Mouse (Mus musculus): ENCODE measurements at regions not wholly inside any gene's neighbourhood (a gene's known extent, or its start where the extent isn't known, plus 50 kb on each side); places are given as distances from the start of the nearest gene placed in this dataset.
"Not testable (repeated sequence)": the region's sequence is repeated elsewhere in the genome, so short reads cannot be mapped to it uniquely, and the experiment has no call there.

DNA sequence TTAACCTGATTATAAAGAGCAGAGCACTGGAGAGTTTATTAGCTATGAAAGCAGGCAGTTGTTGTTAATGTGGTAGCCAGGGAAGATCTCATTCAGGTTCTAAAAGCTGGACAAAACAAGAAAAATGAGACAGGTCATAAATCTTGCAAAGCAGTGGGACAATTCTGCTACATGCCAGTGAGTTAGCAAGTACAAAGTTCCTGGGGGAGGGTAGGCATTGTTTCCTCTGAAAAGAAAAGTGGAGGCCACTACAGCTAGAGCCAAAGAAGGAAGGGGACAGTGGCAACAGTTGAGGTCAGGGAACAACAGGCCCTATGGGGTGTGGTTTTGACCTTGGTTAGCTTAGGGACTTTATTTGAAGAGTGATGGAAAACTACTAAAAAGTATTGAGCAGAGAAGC, 364.2 kb downstream of the Hdgfl1 start:
- no peaks in the 10 kb centered on the region for H3K36me3 ChIP-seq (replicated peaks)
- H3K9me3 ChIP-seq, result no peaks in the 10 kb centered on the region
- no peak overlapping the region for H3K27ac ChIP-seq
- no peak overlapping the region for H3K4me3 ChIP-seq (replicated peaks)
- H3K9ac ChIP-seq, result no peak overlapping the region
- no peak for ATAC-seq (ENCODE audit: low FRiP score)
- H3K4me1 ChIP-seq, result no peaks in the 10 kb centered on the region
- H3K27me3 ChIP-seq, result no peaks in the 10 kb centered on the region
- H3K4me2 ChIP-seq, result no peak overlapping the region

GRCm38 (mm10) chr13:26404707-26405106, 365.3 kb downstream of the Hdgfl1 start:
- 80% methylated on average over 2 of the region's 2 CpGs for WGBS
- H3K9ac ChIP-seq, result no peak overlapping the region
- H3K4me3 ChIP-seq (replicated peaks), result no peak overlapping the region
- no peaks in the 10 kb centered on the region for H3K9me3 ChIP-seq
- no peaks in the 10 kb centered on the region for H3K27me3 ChIP-seq
- no peaks in the 10 kb centered on the region for H3K36me3 ChIP-seq (replicated peaks)
- no peaks in the 10 kb centered on the region for H3K4me1 ChIP-seq
- H3K4me2 ChIP-seq, result no peak overlapping the region
- no peak for ATAC-seq (ENCODE audit: low FRiP score)
- no peak overlapping the region for H3K27ac ChIP-seq

DNA sequence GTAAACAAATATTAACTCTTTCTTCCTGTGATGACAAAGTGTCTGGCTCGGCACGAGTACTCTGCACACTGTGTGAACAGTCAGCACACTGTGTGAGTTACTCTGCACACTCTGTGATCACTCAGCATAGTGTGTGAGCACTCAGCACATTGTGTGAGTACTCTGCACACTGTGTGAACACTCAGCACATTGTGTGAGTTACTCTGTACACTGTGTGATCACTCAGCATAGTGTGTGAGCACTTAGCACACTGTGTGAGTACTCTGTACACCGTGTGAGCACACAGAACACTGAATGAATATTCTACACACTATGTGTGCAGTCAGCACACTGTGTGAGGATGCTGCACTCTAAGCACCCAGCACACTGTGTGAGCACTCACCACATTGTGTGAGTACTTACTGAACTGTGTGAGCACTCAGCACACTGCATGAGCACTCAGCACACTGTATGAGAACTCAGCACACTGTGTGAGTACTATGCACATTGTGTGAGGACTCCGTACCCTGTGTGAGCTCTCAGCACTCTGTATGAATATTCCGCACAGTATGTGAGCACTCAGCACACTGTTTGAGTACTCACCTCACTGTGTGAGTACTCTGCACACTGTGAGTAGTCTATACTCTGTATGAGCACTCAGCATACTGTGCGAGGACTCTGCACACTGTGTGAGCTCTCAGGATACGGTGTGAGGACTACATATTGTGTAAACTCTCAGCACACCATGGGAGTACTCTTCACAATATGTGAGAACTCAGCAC, 381.9 kb downstream of the Hdgfl1 start:
- Histone ChIP-seq H3K9ac (no peak overlapping the region), H3K4me3 (replicated peaks) (no peak overlapping the region), H3K4me2 (no peak overlapping the region), H3K27ac (no peak overlapping the region), H3K9me3 (no peaks in the 10 kb centered on the region), H3K4me1 (no peaks in the 10 kb centered on the region), H3K36me3 (replicated peaks) (no peaks in the 10 kb centered on the region), H3K27me3 (no peaks in the 10 kb centered on the region)
- ATAC-seq (ENCODE audit: low FRiP score), result no peak
- 94% methylated on average over 7 of the region's 7 CpGs for WGBS

DNA sequence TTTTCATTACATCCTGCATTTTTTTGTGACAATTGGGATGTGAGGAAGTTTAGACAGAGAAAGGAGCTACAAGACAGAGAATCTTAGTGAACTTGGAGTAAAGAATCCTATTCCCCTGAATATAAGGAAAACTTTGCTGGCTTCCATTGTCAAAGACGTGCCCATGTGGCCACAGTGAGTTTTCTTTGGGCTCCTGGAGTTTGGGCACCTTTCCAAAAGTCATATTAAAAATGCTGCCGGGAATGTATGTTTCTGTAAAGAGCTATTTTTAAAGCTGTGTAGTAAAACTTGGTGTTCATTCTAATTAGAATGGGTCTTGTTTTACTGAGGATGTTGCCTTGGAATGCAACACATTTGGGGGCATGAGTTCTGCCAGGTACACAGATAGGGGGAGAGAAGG, 387.3 kb downstream of the Hdgfl1 start:
- Histone ChIP-seq H3K36me3 (replicated peaks) (no peaks in the 10 kb centered on the region), H3K27ac (no peak overlapping the region), H3K9ac (no peak overlapping the region), H3K4me1 (no peaks in the 10 kb centered on the region), H3K9me3 (no peaks in the 10 kb centered on the region), H3K4me2 (no peak overlapping the region), H3K4me3 (replicated peaks) (no peak overlapping the region), H3K27me3 (no peaks in the 10 kb centered on the region)
- ATAC-seq (ENCODE audit: low FRiP score), result no peak
- 79% methylated on average over 2 of the region's 2 CpGs for WGBS

DNA sequence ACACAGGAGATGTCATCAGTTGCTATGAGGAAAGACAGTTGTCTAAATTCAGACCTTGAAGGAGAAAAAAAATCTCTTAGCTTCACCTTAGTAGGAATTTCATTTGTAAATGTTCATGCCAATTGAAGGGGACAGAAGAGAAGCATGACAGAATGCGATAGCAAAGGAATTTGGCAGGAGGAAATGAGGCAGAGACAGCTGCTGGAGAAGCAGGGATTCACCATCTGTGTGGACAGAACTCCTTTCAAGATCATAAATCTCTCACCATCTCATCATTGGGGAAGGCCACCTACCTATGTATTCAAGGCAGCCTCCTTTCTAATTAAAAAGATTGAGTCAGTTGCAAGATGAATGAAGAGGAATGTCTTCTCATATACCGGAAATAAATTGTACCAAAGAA, 387.8 kb downstream of the Hdgfl1 start:
- Histone ChIP-seq H3K4me1 (no peaks in the 10 kb centered on the region), H3K9me3 (no peaks in the 10 kb centered on the region), H3K27ac (no peak overlapping the region), H3K27me3 (no peaks in the 10 kb centered on the region), H3K4me2 (no peak overlapping the region), H3K9ac (no peak overlapping the region), H3K4me3 (replicated peaks) (no peak overlapping the region), H3K36me3 (replicated peaks) (no peaks in the 10 kb centered on the region)
- no peak for ATAC-seq (ENCODE audit: low FRiP score)
- WGBS, result 87% methylated on average over 2 of the region's 2 CpGs

DNA sequence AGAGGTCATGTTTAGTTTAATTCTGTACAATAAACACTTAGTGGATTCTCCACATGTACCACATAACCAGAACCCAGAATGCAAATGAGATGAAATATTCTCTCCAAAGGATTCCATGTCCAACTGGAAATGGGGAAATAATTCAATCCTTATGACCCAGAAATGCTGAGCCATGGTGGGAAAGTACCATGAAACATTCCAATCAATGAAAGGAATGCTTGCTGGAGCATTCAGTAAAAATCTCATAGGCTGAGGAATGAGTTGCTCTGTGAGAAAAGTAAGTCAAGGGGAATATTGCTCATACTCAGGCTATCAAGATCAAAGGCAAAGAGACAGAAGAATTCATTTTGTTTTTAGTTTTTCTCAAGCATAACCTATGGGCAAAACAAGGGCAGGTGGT, 394.4 kb downstream of the Hdgfl1 start:
- ATAC-seq (ENCODE audit: low FRiP score), result no peak
- H3K4me3 ChIP-seq (replicated peaks), result no peak overlapping the region
- no peaks in the 10 kb centered on the region for H3K4me1 ChIP-seq
- no peaks in the 10 kb centered on the region for H3K9me3 ChIP-seq
- H3K27ac ChIP-seq, result no peak overlapping the region
- H3K27me3 ChIP-seq, result no peaks in the 10 kb centered on the region
- no peaks in the 10 kb centered on the region for H3K36me3 ChIP-seq (replicated peaks)
- H3K4me2 ChIP-seq, result no peak overlapping the region
- H3K9ac ChIP-seq, result no peak overlapping the region

DNA sequence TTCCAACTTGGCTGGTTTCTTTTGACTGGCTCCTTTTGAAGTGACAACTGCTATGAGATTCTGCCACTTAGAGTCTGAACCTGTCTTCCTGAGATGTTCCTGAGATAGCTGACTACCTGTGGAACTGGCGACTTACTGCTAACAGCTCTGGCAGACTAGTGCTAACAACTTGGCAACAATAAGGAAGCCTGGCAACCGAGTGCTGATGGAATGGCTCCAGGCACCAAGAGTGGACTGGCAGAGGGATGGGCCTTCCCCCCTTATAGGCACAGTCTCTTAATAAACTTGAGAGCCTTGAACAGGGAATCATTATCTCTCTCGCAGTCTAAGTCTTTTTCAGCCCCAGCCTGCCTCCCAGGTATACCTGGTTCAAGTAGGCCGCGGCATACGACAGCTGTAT, 404.1 kb downstream of the Hdgfl1 start:
- ATAC-seq (ENCODE audit: low FRiP score); H3K9ac ChIP-seq; H3K4me3 ChIP-seq (replicated peaks); H3K9me3 ChIP-seq; H3K27me3 ChIP-seq; H3K27ac ChIP-seq; H3K36me3 ChIP-seq (replicated peaks); H3K4me1 ChIP-seq; H3K4me2 ChIP-seq: not testable (repeated sequence)
- WGBS, result 91% methylated on average over 6 of the region's 6 CpGs

- no peak for ATAC-seq (ENCODE audit: low FRiP score)
- H3K4me1 ChIP-seq, result no peaks in the 10 kb centered on the region
- H3K4me3 ChIP-seq (replicated peaks), result no peak overlapping the region
- H3K27ac ChIP-seq, result no peak overlapping the region
- no peaks in the 10 kb centered on the region for H3K27me3 ChIP-seq
- 74% methylated on average over 3 of the region's 3 CpGs for WGBS
- H3K36me3 ChIP-seq (replicated peaks), result no peaks in the 10 kb centered on the region
- no peaks in the 10 kb centered on the region for H3K9me3 ChIP-seq
- no peak overlapping the region for H3K4me2 ChIP-seq
- no peak overlapping the region for H3K9ac ChIP-seq
These were observed 413.6 kb downstream of the Hdgfl1 start for GRCm38 (mm10) chr13:26356341-26356740.

GRCm38 (mm10) chr13:26354421-26354820, 415.5 kb downstream of the Hdgfl1 start:
- Histone ChIP-seq H3K9ac (no peak overlapping the region), H3K9me3 (no peaks in the 10 kb centered on the region), H3K4me1 (no peaks in the 10 kb centered on the region), H3K4me2 (no peak overlapping the region), H3K27me3 (no peaks in the 10 kb centered on the region), H3K27ac (no peak overlapping the region), H3K4me3 (replicated peaks) (no peak overlapping the region), H3K36me3 (replicated peaks) (no peaks in the 10 kb centered on the region)
- no peak for ATAC-seq (ENCODE audit: low FRiP score)

GRCm38 (mm10) chr13:26350510-26350909, 419.5 kb downstream of the Hdgfl1 start:
- no peak for ATAC-seq (ENCODE audit: low FRiP score)
- H3K9ac ChIP-seq, result no peak overlapping the region
- WGBS, result 89% methylated on average over 3 of the region's 3 CpGs

GRCm38 (mm10) chr13:26338795-26339194, 431.2 kb downstream of the Hdgfl1 start:
- no peak overlapping the region for H3K4me3 ChIP-seq (replicated peaks)
- 72% methylated on average over 3 of the region's 3 CpGs for WGBS
- no peaks in the 10 kb centered on the region for H3K27me3 ChIP-seq

More at GRCm38 (mm10) chr13:26350510-26350909, 419.5 kb downstream of the Hdgfl1 start:
- Histone ChIP-seq H3K4me1 (no peaks in the 10 kb centered on the region), H3K36me3 (replicated peaks) (no peaks in the 10 kb centered on the region), H3K27me3 (no peaks in the 10 kb centered on the region), H3K9me3 (no peaks in the 10 kb centered on the region), H3K4me2 (no peak overlapping the region), H3K27ac (no peak overlapping the region), H3K4me3 (replicated peaks) (no peak overlapping the region)

GRCm38 (mm10) chr13:26325066-26325465, 444.9 kb downstream of the Hdgfl1 start:
- no peak overlapping the region for H3K9ac ChIP-seq
- H3K9me3 ChIP-seq, result no peaks in the 10 kb centered on the region
- no peak overlapping the region for H3K4me2 ChIP-seq
- H3K27me3 ChIP-seq, result no peaks in the 10 kb centered on the region
- no peak overlapping the region for H3K4me3 ChIP-seq (replicated peaks)
- no peaks in the 10 kb centered on the region for H3K36me3 ChIP-seq (replicated peaks)
- H3K4me1 ChIP-seq, result no peaks in the 10 kb centered on the region
- no peak overlapping the region for H3K27ac ChIP-seq
- WGBS, result 94% methylated on average over 3 of the region's 3 CpGs
- ATAC-seq (ENCODE audit: low FRiP score), result no peak

More at GRCm38 (mm10) chr13:26338795-26339194, 431.2 kb downstream of the Hdgfl1 start:
- no peak overlapping the region for H3K4me2 ChIP-seq
- ATAC-seq (ENCODE audit: low FRiP score), result no peak
- no peaks in the 10 kb centered on the region for H3K4me1 ChIP-seq
- no peaks in the 10 kb centered on the region for H3K9me3 ChIP-seq
- no peaks in the 10 kb centered on the region for H3K36me3 ChIP-seq (replicated peaks)
- H3K27ac ChIP-seq, result no peak overlapping the region
- H3K9ac ChIP-seq, result no peak overlapping the region

- H3K36me3 ChIP-seq (replicated peaks), result no peaks in the 10 kb centered on the region
- no peak overlapping the region for H3K4me2 ChIP-seq
- H3K9me3 ChIP-seq, result no peaks in the 10 kb centered on the region
- no peak overlapping the region for H3K27ac ChIP-seq
- no peaks in the 10 kb centered on the region for H3K4me1 ChIP-seq
- 93% methylated on average over 6 of the region's 6 CpGs for WGBS
- no peak overlapping the region for H3K4me3 ChIP-seq (replicated peaks)
- H3K27me3 ChIP-seq, result no peaks in the 10 kb centered on the region
- ATAC-seq (ENCODE audit: low FRiP score), result no peak
- H3K9ac ChIP-seq, result no peak overlapping the region
These were observed 445.3 kb downstream of the Hdgfl1 start for GRCm38 (mm10) chr13:26324633-26325032.

Measured in forebrain, embryonic 12.5 days (tissue).